Mouse (Mus musculus): ENCODE results near the gene Pias3.

DNA sequence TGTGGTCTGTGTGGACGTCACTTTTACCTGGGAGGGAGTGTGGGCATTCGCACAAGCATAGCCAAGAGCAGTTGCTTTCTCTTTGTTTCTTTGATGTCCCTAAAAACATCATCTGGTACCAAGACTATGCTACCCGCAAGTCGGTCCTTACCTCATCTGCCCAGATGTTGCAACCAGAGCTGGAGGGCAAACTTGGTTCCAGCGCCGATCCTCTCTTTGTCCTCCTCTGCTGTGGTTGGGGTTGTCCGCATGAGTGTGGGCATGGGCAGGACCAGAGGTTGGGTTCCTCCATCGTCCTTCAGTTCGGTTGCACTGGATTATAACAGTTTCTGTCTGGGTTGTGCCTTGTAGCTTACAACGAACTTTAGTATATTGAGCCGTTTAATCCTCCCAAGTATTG is 10.0 kb downstream of the Pias3 start:
- TF ChIP-seq CTCF (IDR thresholded peaks at IDR 0.05; ENCODE audit: control insufficient read depth, insufficient read depth, low read length) (no peak), POLR2A (IDR thresholded peaks at IDR 0.05; ENCODE audit: borderline replicate concordance, control insufficient read depth, low read depth, low read length) (no peak)

All from bone marrow, adult 2 months (tissue).